8 mouse cellular contexts compared by ENCODE assay signal in genomic region chr11:29636759-29637200, GRCm38 (mm10). TPM values are rescaled to one million over a fixed set of nuclear protein-coding genes. Genes with fewer than 3 reads are reported as not detected.
DNase-seq lines count a peak whose midpoint lies in the region; ATAC-seq lines count a peak whose summit lies in the region.

No protein-coding gene starts in this region.

- no peaks in the 10 kb centered on the region for H3K36me3 ChIP-seq in kidney, embryonic 16.5 days (ENCODE audit: insufficient read depth, low read length)
- H3K36me3 ChIP-seq in heart, embryonic 11.5 days (ENCODE audit: control insufficient read depth, insufficient read depth, low read length): no peaks in the 10 kb centered on the region
- H3K36me3 ChIP-seq in limb, embryonic 13.5 days: no peaks in the 10 kb centered on the region

- no peak for DNase-seq in kidney, adult 8-10 months
- peak; percentile 88 for DNase-seq in ZHBTc4 (ENCODE audit: low read depth, low spot score)
- no peak for DNase-seq in natural killer cell, adult 2 months (ENCODE audit: low spot score in 2 of 2)

- H3K9ac ChIP-seq in kidney, embryonic 16.5 days (replicated peaks; ENCODE audit: low read length): no peak overlapping the region
- H3K9ac ChIP-seq in heart, embryonic 11.5 days (ENCODE audit: low read depth, low read length): no peak overlapping the region
- H3K9ac ChIP-seq in limb, embryonic 13.5 days: no peak overlapping the region

- no peaks in the 10 kb centered on the region for H3K4me1 ChIP-seq in kidney, embryonic 16.5 days (ENCODE audit: insufficient read depth, low read length)
- peaks cover 36% of the 10 kb centered on the region for H3K4me1 ChIP-seq in heart, embryonic 11.5 days (ENCODE audit: control insufficient read depth, insufficient read depth, low read length)
- peaks cover 25% of the 10 kb centered on the region for H3K4me1 ChIP-seq in limb, embryonic 13.5 days

- H3K4me2 ChIP-seq in kidney, embryonic 16.5 days (replicated peaks; ENCODE audit: low read depth, low read length): no peak overlapping the region
- peak overlapping the region; percentile 20; the same call in 1 of the 2 replicates for H3K4me2 ChIP-seq in heart, embryonic 11.5 days
- peak overlapping the region; percentile 16; the same call in 1 of the 2 replicates for H3K4me2 ChIP-seq in limb, embryonic 13.5 days (replicated peaks)

- H3K27ac ChIP-seq in kidney, embryonic 16.5 days (ENCODE audit: low read length): no peak overlapping the region
- peak overlapping the region; percentile 54 for H3K27ac ChIP-seq in heart, embryonic 11.5 days (ENCODE audit: low read depth, low read length)
- no peak overlapping the region for H3K27ac ChIP-seq in limb, embryonic 13.5 days

- H3K27me3 ChIP-seq in kidney, embryonic 16.5 days (ENCODE audit: insufficient read depth, low read length): no peaks in the 10 kb centered on the region
- H3K27me3 ChIP-seq in heart, embryonic 11.5 days (ENCODE audit: control insufficient read depth, insufficient read depth, low read length): no peaks in the 10 kb centered on the region
- no peaks in the 10 kb centered on the region for H3K27me3 ChIP-seq in limb, embryonic 13.5 days

- WGBS in kidney, embryonic 16.5 days: 46% methylated on average over 6 of the region's 6 CpGs
- WGBS in heart, embryonic 11.5 days (ENCODE audit: insufficient replicate concordance): 24% methylated on average over 6 of the region's 6 CpGs
- WGBS in limb, embryonic 13.5 days: 39% methylated on average over 6 of the region's 6 CpGs

- H3K4me3 ChIP-seq in kidney, embryonic 16.5 days (ENCODE audit: low read length): no peak overlapping the region
- no peak overlapping the region for H3K4me3 ChIP-seq in heart, embryonic 11.5 days (ENCODE audit: low read depth, low read length)
- H3K4me3 ChIP-seq in limb, embryonic 13.5 days: no peak overlapping the region

- H3K9me3 ChIP-seq in kidney, embryonic 16.5 days (ENCODE audit: low read length): no peaks in the 10 kb centered on the region
- no peaks in the 10 kb centered on the region for H3K9me3 ChIP-seq in heart, embryonic 11.5 days (replicated peaks; ENCODE audit: control insufficient read depth, low read length)
- H3K9me3 ChIP-seq in limb, embryonic 13.5 days: no peaks in the 10 kb centered on the region

- ATAC-seq in kidney, embryonic 16.5 days (ENCODE audit: low FRiP score, low TSS enrichment): peak; percentile 82
- peak; percentile 84 for ATAC-seq in heart, embryonic 11.5 days (replicated peaks; ENCODE audit: insufficient number of reproducible peaks, low FRiP score, low TSS enrichment)
- peak; percentile 78 for ATAC-seq in limb, embryonic 13.5 days (ENCODE audit: low FRiP score, low read depth)
- ATAC-seq in inflammation-experienced regulatory T-cells, adult 6 months: no peak
- ATAC-seq in megakaryocyte-erythroid progenitor cell, adult 5-6 weeks (replicated peaks; ENCODE audit: low FRiP score, low TSS enrichment, poor library complexity, severe bottlenecking): no peak

RNA-seq across cellular contexts. Expression of gene Rtn4, which starts 56.0 kb away (rescaled TPM):
- 42.8 and 44.0 TPM in 2 replicates for polyA plus RNA-seq in kidney, embryonic 16.5 days (2015; fragmentation: Nextera tagmentation; extraction: Ambion mirVana)
- 48.5 and 54.2 TPM in 2 replicates for polyA plus RNA-seq in heart, embryonic 11.5 days (2014; fragmentation: Nextera tagmentation; extraction: Ambion mirVana)
- 61.3 and 65.0 TPM in 2 replicates for polyA plus RNA-seq in limb, embryonic 13.5 days (2015; fragmentation: Nextera tagmentation; extraction: Ambion mirVana)
- 10 to 100 TPM; 16.3 to 26.1 (median 25.6) TPM for polyA plus RNA-seq in inflammation-experienced regulatory T-cells, adult 6 months (2017; shearing (Covaris generic))
- total RNA-seq in megakaryocyte-erythroid progenitor cell, adult 5-6 weeks (2014; fragmentation: Nextera tagmentation): 40.9 and 53.2 TPM in 2 replicates
- total RNA-seq in megakaryocyte-erythroid progenitor cell, adult 5-6 weeks (2017): 55.1 and 85.9 TPM in 2 replicates

Comparison
In these comparisons a context has a peak if more than half of its experiments do, and no peak if none do; other contexts are left out.
1. ATAC-seq: peak in kidney, embryonic 16.5 days (single experiment), heart, embryonic 11.5 days (single experiment) and limb, embryonic 13.5 days (single experiment); none in inflammation-experienced regulatory T-cells, adult 6 months (single experiment) and megakaryocyte-erythroid progenitor cell, adult 5-6 weeks (single experiment).